Mouse (Mus musculus): ENCODE data around the gene Vsig10l. TPM values are rescaled to one million over a fixed set of nuclear protein-coding genes. Genes with fewer than 3 reads are reported as not detected.

Vsig10l gene
- polyA plus RNA-seq, 1 experiment from 2014 or later, result 3.6 TPM

Small RNA genes within 50 kb of the gene (microRNA-seq; reads per million reads assigned to microRNA genes)
- 1.9 reads per million for gene Mir7051

Other genes with a start within 250 kb of the Vsig10l start
- gene Zfp715, start 149.9 kb upstream of the Vsig10l start, polyA plus RNA-seq (2014; fragmentation: Nextera tagmentation; extraction: Ambion mirVana), result 9.0 and 14.7 TPM in 2 replicates
- gene Siglecf, start 111.8 kb upstream of the Vsig10l start, polyA plus RNA-seq (2014; fragmentation: Nextera tagmentation; extraction: Ambion mirVana), result not detected in 2 replicates
- 1.7 and 1.9 TPM in 2 replicates for gene Siglecg, start 54.9 kb upstream of the Vsig10l start, polyA plus RNA-seq (2014; fragmentation: Nextera tagmentation; extraction: Ambion mirVana)
- not detected in 2 replicates for gene Lim2, start 35.5 kb upstream of the Vsig10l start, polyA plus RNA-seq (2014; fragmentation: Nextera tagmentation; extraction: Ambion mirVana)
- 0.41 TPM in 1 of 2 replicates, not detected in the other for gene Nkg7, start 26.1 kb upstream of the Vsig10l start, polyA plus RNA-seq (2014; fragmentation: Nextera tagmentation; extraction: Ambion mirVana)
- gene Cldnd2, start 22.4 kb upstream of the Vsig10l start, polyA plus RNA-seq (2014; fragmentation: Nextera tagmentation; extraction: Ambion mirVana), result not detected in 2 replicates
- 323 and 358 TPM in 2 replicates for gene Etfb, start 19.1 kb upstream of the Vsig10l start, polyA plus RNA-seq (2014; fragmentation: Nextera tagmentation; extraction: Ambion mirVana)
- gene Gm45233, start 19.0 kb upstream of the Vsig10l start, polyA plus RNA-seq (2014; fragmentation: Nextera tagmentation; extraction: Ambion mirVana), result 0.27 TPM in 1 of 2 replicates, not detected in the other
- gene Iglon5, start 26.9 kb downstream of the Vsig10l start, polyA plus RNA-seq (2014; fragmentation: Nextera tagmentation; extraction: Ambion mirVana), result 0.72 and 0.84 TPM in 2 replicates
- gene 4931406B18Rik, start 42.8 kb downstream of the Vsig10l start, polyA plus RNA-seq (2014; fragmentation: Nextera tagmentation; extraction: Ambion mirVana), result not detected in 2 replicates
- gene Cd33, start 81.3 kb downstream of the Vsig10l start, polyA plus RNA-seq (2014; fragmentation: Nextera tagmentation; extraction: Ambion mirVana), result 0.85 and 1.7 TPM in 2 replicates
- gene Zfp658, start 99.1 kb downstream of the Vsig10l start, polyA plus RNA-seq (2014; fragmentation: Nextera tagmentation; extraction: Ambion mirVana), result 2.0 and 4.0 TPM in 2 replicates
- gene Zfp719, start 116.5 kb downstream of the Vsig10l start, polyA plus RNA-seq (2014; fragmentation: Nextera tagmentation; extraction: Ambion mirVana), result 9.9 and 14.1 TPM in 2 replicates
- gene Zfp819, start 144.0 kb downstream of the Vsig10l start, polyA plus RNA-seq (2014; fragmentation: Nextera tagmentation; extraction: Ambion mirVana), result 0.19 and 0.23 TPM in 2 replicates
- gene Ceacam18, start 171.6 kb downstream of the Vsig10l start, polyA plus RNA-seq (2014; fragmentation: Nextera tagmentation; extraction: Ambion mirVana), result not detected in 2 replicates
- 0.39 and 0.95 TPM in 2 replicates for gene Siglece, start 197.0 kb downstream of the Vsig10l start, polyA plus RNA-seq (2014; fragmentation: Nextera tagmentation; extraction: Ambion mirVana)
- gene Ctu1, start 208.9 kb downstream of the Vsig10l start, polyA plus RNA-seq (2014; fragmentation: Nextera tagmentation; extraction: Ambion mirVana), result 11.4 and 12.6 TPM in 2 replicates
- gene Klk14, start 227.3 kb downstream of the Vsig10l start, polyA plus RNA-seq (2014; fragmentation: Nextera tagmentation; extraction: Ambion mirVana), result not detected in 2 replicates
- gene Klk13, start 249.4 kb downstream of the Vsig10l start, polyA plus RNA-seq (2014; fragmentation: Nextera tagmentation; extraction: Ambion mirVana), result 0.19 and 0.31 TPM in 2 replicates